Mouse (Mus musculus) heart, embryonic 10.5 days (tissue): ENCODE data around the gene Vpreb3. TPM values are rescaled to one million over a fixed set of nuclear protein-coding genes. Genes with fewer than 3 reads are reported as not detected.

ENCODE experiments used
- DNase-seq: peaks from one replicate; pipeline ENCODE4 v3.0.0-alpha.2; 2017; ENCODE audit warnings: low spot score
- H3K27ac ChIP-seq: fragments of 300-500 bp; sonication (generic); 2 replicates; pipeline ENCODE4 v1.5.1; 2016; ENCODE audit warnings: mild to moderate bottlenecking
- H3K27me3 ChIP-seq: fragments of 300-500 bp; sonication (generic); 2 replicates; pipeline ENCODE4 v1.6.1; 2016; ENCODE audit warnings: mild to moderate bottlenecking; ENCODE audit not compliant: poor library complexity, insufficient read depth, severe bottlenecking
- H3K36me3 ChIP-seq: fragments of 300-500 bp; sonication (generic); 2 replicates; pipeline ENCODE4 v1.6.1; 2016; ENCODE audit warnings: mild to moderate bottlenecking, moderate library complexity
- H3K4me1 ChIP-seq: fragments of 300-500 bp; sonication (generic); 2 replicates; pipeline ENCODE4 v1.6.1; 2016; ENCODE audit warnings: mild to moderate bottlenecking
- H3K4me3 ChIP-seq: fragments of 300-500 bp; sonication (generic); 2 replicates; pipeline ENCODE4 v1.5.1; 2016; ENCODE audit warnings: mild to moderate bottlenecking, moderate library complexity
- H3K9me3 ChIP-seq: fragments of 300-500 bp; sonication (generic); 2 replicates; pipeline ENCODE4 v1.6.1; 2016; ENCODE audit warnings: mild to moderate bottlenecking, moderate library complexity
- WGBS: fragments of 180-500 bp; shearing (Covaris S2); methylation state at CpG from one replicate; pipeline ENCODE4 v1.1.7; 2016; 5-methylcytosine and 5-hydroxymethylcytosine counted together
- polyA plus RNA-seq: library from polyadenylated mRNA; unstranded; fragments of >200 nt; fragmentation: Nextera tagmentation; extraction: Ambion mirVana; gene quantifications from 2 replicates; pipeline ENCODE4 v1.2.1, GENCODE M21; 2016

The Vpreb3 gene
- polyA plus RNA-seq, 1 experiment from 2014 or later = 0.83 TPM

DNA sequence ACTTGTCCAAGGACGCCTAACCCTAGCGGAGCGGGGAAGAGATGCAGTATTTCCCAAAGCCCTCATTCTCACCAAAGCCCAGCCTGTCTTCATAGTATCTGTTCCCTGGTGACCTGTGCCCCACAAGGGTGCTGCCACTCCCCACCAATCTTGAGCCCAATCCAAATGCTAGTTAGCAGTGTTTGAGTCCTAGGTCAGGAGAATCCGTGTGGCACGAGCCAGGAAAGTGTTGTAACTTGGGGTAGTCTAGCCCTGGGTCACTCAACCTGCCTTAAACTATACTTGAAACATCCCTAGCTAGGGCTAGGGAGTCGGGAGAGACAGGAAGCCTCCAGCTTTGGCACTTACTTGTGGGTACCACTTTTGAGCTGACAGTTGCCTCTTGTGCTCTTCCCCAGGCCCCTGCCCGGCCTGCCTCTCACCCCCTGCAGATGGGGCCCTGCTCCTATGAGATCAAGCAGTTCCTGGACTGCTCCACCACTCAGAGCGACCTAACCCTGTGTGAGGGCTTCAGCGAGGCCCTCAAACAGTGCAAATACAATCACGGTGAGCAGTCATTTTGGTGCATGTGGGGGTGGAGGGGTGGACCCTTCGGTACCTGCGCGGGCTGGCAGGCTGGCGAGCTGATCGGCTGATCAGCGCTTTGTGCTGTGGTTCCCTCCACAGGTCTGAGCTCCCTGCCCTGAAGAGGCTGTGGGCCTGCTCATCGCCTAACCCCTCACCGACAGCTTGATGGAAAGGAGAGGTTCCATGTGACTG lies 5.8 kb upstream of the Vpreb3 start:
- Histone ChIP-seq H3K27me3 (peaks cover 47% of the 10 kb centered on the region), H3K4me3 (peak overlapping the region; percentile 85), H3K9me3 (no peaks in the 10 kb centered on the region), H3K27ac (peak overlapping the region; percentile 64; the same call in 1 of the 2 replicates), H3K36me3 (0 out of 2 replicates have a peak, but pooled peaks cover 2% of the 10 kb centered on the region), H3K4me1 (peaks cover 62% of the 10 kb centered on the region)
- DNase-seq = no peak
- 32% methylated on average over 18 of the region's 18 CpGs for WGBS

DNA sequence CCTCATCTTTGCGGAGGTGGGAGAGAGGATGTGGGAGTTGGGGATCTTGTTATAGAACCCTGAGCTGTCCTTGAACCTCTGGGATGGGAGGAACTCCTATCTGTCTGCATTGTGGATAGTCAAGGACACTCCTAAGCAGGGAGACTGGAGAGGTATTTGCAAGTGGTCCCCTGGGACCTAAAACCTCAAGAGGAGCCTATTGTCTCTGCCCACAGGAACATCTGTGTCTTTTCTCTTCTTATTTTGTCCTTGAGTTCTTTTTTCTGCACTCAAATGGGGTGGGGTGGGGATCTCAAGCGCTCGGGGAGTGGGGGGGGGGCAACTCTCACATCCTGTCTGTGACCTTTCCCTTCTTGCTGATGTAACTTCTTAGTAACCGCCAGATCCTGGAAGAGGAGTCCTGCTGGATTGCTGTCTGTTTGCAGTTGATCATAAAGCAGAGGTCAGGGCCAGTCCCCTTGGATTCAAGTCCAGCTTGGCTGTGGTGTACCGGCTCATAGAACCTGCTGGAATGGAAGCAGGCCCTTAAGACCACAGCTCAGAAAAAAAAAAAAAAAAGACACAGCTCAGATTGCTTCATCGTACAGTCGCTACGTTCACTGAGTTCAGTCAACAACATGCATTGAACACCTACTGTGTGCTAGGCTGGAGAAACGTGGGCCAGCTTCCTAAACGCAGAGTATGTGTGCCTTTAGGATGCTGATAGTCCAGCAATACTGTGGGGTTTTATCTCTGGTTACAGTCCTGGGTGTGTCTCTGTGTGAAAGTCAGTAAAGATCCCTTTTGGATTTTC lies 4.8 kb upstream of the Vpreb3 start:
- Histone ChIP-seq H3K4me1 (peaks cover 52% of the 10 kb centered on the region), H3K9me3 (no peaks in the 10 kb centered on the region), H3K27me3 (peaks cover 42% of the 10 kb centered on the region), H3K27ac (0 out of 2 replicates have a peak overlapping the region, but pooled peaks have one; percentile 64), H3K36me3 (0 out of 2 replicates have a peak, but pooled peaks cover 2% of the 10 kb centered on the region), H3K4me3 (peak overlapping the region; percentile 85)
- 48% methylated on average over 10 of the region's 10 CpGs for WGBS
- DNase-seq = no peak

DNA sequence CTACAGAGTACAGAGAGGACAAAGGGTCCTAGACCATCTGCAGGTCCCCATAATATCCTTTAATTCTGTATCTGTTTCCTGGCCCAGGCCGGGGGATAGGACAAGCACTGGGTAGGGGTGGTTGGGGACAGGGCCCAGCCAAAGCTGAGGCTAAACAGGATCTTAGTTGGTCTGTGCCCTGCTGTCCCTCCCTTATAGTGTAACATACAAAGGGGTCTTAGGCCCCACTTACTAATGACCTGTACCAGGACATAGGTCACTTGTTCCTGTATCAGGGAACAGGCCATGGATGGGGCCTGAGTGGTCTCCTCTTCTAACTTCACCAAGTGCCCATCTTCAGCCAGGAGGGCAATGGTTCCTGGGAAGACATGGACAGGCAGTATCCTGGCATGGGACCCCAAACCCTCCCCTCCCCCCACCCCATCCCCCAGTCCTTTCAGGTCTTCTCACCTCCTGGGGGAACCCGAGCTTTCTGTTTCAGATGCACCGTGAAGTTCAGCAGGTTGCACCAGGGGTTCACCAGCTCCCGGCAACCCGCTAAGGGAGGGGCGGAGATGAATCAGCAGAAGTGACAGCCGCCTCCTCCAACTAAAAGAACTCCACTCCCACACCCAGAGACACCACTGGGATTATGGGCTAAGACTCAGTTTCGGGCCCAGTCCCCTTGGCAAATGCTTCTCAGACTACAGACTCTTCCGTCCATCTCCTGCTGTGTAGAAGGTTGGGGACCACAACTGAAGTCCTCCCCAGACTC lies 3.2 kb upstream of the Vpreb3 start:
- 0 out of 2 replicates have a peak, but pooled peaks cover 2% of the 10 kb centered on the region for H3K36me3 ChIP-seq
- H3K4me1 ChIP-seq = peaks cover 48% of the 10 kb centered on the region
- DNase-seq = peak; percentile 82
- peak overlapping the region; percentile 52; the same call in 1 of the 2 replicates for H3K27ac ChIP-seq
- peaks cover 28% of the 10 kb centered on the region for H3K27me3 ChIP-seq
- WGBS = 33% methylated on average over 9 of the region's 9 CpGs
- H3K9me3 ChIP-seq = no peaks in the 10 kb centered on the region
- no peak overlapping the region; the same call in 1 of the 2 replicates for H3K4me3 ChIP-seq

DNA sequence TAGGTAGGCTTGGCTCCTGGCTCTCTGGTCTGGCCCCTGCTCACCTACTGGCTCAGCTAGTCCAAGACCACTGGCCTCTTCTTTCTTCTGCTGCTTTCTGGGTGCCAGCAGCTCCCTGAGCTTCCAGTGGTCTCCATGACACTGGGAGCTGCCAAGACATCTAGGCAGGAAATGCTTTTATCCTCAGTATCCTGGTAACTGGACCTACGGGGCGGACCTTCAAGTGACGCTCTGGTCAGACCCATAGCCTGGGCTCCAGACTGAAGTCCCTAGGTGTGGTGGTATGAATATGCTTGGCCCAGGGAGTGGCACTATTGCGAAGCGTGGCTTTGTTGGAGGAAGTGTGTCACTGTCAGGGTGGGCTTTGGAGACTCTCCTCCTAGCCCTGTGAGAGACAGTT lies 2.3 kb upstream of the Vpreb3 start, which contains the start of gene Gm867:
Gene Gm867 (minus strand): TSS at position 153 of the 400 bp plus-strand sequence.
- Histone ChIP-seq H3K27me3 (peaks cover 22% of the 10 kb centered on the region), H3K4me3 (no peak within 1 kb of the TSS; the same call in 1 of the 2 replicates), H3K36me3 (0 out of 2 replicates have a peak, but pooled peaks cover 2% of the 10 kb centered on the region), H3K27ac (peak within 1 kb of the TSS; percentile 52; the same call in 1 of the 2 replicates), H3K9me3 (no peaks in the 10 kb centered on the region), H3K4me1 (peaks cover 42% of the 10 kb centered on the region)
- WGBS = 73% methylated on average over 5 of the region's 5 CpGs
- no peak for DNase-seq

DNA sequence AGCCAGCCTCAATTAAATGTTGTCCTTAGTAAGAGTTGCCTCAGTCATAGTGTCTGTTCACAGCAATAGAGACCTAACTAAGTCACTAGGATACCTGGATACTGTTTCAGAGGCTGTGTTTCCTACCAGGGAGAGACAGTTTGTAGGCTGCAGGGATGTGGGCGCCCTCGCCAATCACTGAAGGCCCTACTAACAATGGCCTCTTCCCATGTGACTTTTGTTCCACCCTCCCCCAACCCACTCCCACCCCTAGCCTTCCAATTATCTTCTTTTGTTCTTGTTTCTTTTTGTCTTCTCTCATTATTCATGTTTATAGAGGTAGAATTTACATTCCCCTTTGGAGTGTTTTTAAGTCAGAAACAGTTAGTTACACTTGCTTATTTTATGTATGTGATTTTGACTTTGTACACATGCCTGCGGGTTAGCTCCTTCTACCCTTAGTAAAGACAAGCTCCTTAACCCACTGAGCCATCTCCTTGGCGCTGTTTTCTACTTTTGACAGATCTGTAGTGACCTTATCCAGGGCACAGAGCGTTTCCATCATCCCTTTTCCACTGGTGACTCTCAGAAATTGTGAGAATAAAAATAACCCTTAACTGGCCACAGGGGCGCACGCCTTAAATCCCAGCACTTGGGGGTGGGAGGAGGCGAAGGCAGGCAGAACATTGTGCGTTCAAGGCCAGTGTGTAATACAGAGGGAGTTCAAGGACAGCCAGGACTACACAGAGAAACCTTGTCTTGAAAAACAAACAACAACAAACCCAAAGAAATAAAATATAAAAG lies 1.6 kb upstream of the Vpreb3 start:
- Histone ChIP-seq H3K4me1 (peaks cover 35% of the 10 kb centered on the region), H3K27me3 (peaks cover 17% of the 10 kb centered on the region)
- WGBS = 78% methylated on average over 9 of the region's 9 CpGs

DNA sequence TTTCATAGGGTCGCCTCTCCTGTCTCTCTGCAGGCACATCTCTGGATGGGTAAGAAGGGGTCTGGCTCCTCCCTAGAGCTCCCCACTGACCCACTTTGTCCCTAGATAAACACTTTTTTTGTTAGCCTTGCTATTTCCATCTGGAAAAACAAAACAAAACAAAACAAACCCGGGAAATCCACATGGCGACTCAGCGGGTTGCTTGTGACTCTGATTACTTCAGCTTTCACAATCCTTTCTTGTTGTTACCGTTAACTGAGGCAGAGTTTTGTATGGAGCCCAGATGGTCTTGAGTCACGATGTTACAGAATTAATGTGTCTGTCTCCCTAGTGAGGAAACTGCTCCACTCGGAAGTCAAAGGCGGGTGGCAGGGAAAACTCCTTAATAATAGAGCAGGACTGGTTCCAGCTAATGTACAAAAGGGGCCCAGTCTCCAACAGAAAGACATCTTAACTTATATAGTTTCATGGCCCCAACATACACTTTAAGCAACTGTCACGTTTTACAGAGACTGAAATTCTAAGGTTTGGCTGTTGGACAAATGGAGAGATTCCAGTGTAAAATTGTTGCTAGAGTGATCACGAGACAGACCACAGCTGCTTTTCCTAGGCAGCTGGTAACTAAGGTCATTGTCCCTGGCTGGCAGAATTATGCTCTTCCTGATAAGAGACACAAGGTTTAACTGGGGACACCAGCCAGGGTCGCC lies 1.4 kb downstream of the Vpreb3 start:
- H3K4me1 ChIP-seq = peaks cover 16% of the 10 kb centered on the region; the same call in 1 of the 2 replicates
- H3K27ac ChIP-seq = no peak overlapping the region
- DNase-seq = no peak
- peaks cover 4% of the 10 kb centered on the region for H3K27me3 ChIP-seq
- no peak overlapping the region for H3K4me3 ChIP-seq
- H3K9me3 ChIP-seq = no peaks in the 10 kb centered on the region
- H3K36me3 ChIP-seq = no peaks in the 10 kb centered on the region
- WGBS = 34% methylated on average over 11 of the region's 11 CpGs

More for the DNA sequence above, 1.6 kb upstream of the Vpreb3 start:
- Histone ChIP-seq H3K9me3 (no peaks in the 10 kb centered on the region), H3K36me3 (0 out of 2 replicates have a peak, but pooled peaks cover 2% of the 10 kb centered on the region), H3K27ac (no peak overlapping the region), H3K4me3 (no peak overlapping the region)
- DNase-seq = no peak

DNA sequence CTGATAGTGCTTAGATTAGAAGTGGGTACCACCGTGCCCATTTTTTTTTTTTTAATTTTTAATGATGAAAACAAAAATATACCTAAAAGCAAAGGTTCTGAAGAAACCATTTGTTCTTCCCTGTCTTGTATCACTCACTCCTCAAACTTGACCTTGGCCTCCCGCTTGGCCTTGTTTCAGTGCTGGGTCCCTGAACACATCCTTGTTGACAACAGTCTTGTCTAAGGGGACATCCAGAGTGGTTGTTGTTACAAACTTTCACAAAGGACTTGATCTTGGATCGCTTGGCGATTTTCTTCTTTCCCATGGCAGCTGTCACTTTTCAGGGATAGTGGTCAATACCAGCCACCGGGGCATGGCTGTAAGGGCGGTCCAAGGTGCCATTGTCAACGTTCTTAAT lies 2.4 kb downstream of the Vpreb3 start:
- no peaks in the 10 kb centered on the region for H3K36me3 ChIP-seq
- no peak overlapping the region for H3K27ac ChIP-seq
- no peak for DNase-seq
- H3K4me3 ChIP-seq = no peak overlapping the region
- H3K27me3 ChIP-seq = peaks cover 14% of the 10 kb centered on the region
- whole genome bisulfite sequencing = 88% methylated on average over 7 of the region's 7 CpGs
- H3K9me3 ChIP-seq = no peaks in the 10 kb centered on the region
- 0 out of 2 replicates have a peak, but pooled peaks cover 6% of the 10 kb centered on the region for H3K4me1 ChIP-seq

DNA sequence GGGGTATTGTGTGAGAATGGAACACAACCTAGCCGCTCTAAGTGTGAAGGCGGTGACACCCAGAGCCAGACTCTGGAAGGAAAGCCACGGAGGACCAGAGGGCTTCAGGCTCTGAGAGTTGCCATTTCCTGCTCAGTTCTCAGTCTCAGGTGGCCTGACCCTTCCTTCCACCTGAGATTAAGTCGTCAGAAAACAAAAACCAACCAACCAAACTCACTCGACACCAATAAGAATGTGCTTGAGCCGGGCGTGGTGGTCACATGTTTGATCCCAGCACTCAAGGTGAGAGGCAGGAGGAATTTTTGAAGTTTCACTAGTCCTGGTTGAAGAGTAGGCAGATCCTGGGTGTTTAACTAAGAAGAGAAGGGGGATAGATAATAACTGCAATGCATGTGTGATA lies 3.0 kb downstream of the Vpreb3 start:
- peaks cover 6% of the 10 kb centered on the region for H3K4me1 ChIP-seq
- no peak overlapping the region for H3K4me3 ChIP-seq
- H3K27me3 ChIP-seq = peaks cover 19% of the 10 kb centered on the region
- 78% methylated on average over 7 of the region's 7 CpGs for WGBS
- H3K9me3 ChIP-seq = no peaks in the 10 kb centered on the region
- no peak overlapping the region for H3K27ac ChIP-seq
- no peaks in the 10 kb centered on the region for H3K36me3 ChIP-seq
- DNase-seq = no peak

DNA sequence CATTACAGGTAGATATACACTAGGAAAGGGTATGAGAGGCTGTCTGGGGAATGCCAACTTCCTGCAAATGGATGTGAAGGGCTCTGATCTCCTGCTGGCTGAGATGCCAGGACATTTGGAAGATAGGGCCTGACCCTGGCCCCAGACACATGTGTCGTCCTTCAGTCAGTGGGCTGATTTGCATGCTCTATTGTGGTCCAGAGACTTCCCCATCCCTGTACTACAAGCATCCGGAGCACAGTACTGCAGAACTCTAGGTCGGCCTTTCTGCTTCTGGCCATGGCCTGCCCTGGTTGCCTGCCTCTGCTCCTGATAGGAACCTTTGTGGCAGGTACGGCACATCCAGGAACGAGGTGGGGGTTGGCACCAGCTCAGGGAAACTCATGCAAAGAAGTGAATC lies 5.2 kb downstream of the Vpreb3 start:
- Histone ChIP-seq H3K4me3 (no peak overlapping the region), H3K27me3 (peaks cover 25% of the 10 kb centered on the region), H3K27ac (no peak overlapping the region), H3K9me3 (no peaks in the 10 kb centered on the region), H3K4me1 (peaks cover 11% of the 10 kb centered on the region), H3K36me3 (no peaks in the 10 kb centered on the region)
- no peak for DNase-seq
- WGBS = 76% methylated on average over 5 of the region's 5 CpGs

DNA sequence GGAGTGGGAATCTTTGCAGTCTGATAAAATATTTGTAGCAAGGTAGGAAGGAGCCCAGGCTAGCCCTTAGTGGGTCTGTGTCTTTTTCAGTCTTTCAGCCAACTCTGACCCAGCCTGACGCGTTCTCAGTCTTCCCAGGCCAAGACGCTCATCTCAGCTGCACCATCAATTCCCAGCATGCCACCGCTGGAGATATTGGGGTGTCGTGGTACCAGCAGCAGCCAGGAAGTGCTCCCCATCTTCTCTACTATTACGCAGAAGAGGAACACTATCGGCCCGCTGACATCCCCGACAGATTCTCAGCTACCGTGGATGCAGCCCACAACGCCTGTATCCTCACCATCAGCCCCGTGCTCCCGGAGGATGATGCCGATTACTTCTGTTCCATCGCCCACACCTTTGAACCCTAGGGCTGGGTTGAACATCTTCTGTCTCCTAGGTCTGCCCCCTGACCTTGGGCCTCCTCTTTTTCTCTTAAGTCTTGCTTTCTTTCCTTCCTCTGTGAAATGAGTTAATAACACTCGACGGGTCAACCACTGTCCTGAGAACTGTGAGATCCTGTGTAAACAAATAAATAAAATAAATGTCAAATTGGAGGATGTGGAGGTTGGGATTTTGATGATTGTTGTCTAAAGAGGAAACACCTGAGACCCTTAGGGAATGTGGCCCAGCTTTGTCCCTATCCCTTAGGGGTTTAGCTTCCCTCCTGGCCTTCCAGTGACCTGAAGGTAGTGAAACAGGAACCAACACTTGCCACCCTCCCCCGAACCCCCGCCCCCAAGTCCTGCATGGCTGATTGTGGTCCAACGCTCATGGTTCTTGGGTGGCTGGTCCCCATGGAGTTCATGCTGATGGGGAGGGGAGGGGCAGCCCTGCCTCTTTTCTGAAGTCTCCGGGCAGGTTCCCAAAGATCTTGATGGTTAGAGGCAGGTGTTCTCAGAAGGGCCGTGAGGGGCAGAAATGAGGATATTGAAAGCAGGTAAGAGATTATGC lies 6.5 kb downstream of the Vpreb3 start:
- Histone ChIP-seq H3K36me3 (no peaks in the 10 kb centered on the region), H3K4me1 (peaks cover 14% of the 10 kb centered on the region), H3K27ac (no peak overlapping the region), H3K27me3 (peaks cover 28% of the 10 kb centered on the region), H3K4me3 (no peak overlapping the region), H3K9me3 (no peaks in the 10 kb centered on the region)
- no peak for DNase-seq
- WGBS = 76% methylated on average over 22 of the region's 22 CpGs
